Mouse (Mus musculus) spleen, adult 12 weeks (tissue): ENCODE data around the gene Ankrd13b.
A peak's percentile ranks its signal among the peaks of the same experiment; 100 is the strongest.

Experiments used
- DNase-seq: peaks from one replicate; pipeline ENCODE4 v3.0.0; 2022; ENCODE audit warnings: low spot score

Ankrd13b gene

GRCm38 (mm10) chr11:77508068-77509021, 18.9 kb upstream of the Ankrd13b start:
- DNase-seq = peak; percentile 76

GRCm38 (mm10) chr11:77507426-77507825, 17.9 kb upstream of the Ankrd13b start:
- DNase-seq = no peak

- no peak for DNase-seq
Observed at GRCm38 (mm10) chr11:77506941-77507340, 17.5 kb upstream of the Ankrd13b start.

- no peak for DNase-seq
Observed at GRCm38 (mm10) chr11:77506273-77506672, 16.8 kb upstream of the Ankrd13b start.

GRCm38 (mm10) chr11:77505291-77505980, 16.0 kb upstream of the Ankrd13b start:
- DNase-seq = no peak

- no peak for DNase-seq
Observed at GRCm38 (mm10) chr11:77504377-77504776, 14.9 kb upstream of the Ankrd13b start.

- no peak for DNase-seq
Observed at GRCm38 (mm10) chr11:77503511-77503910, 14.0 kb upstream of the Ankrd13b start.

GRCm38 (mm10) chr11:77502481-77502880, 13.0 kb upstream of the Ankrd13b start:
- DNase-seq = no peak

GRCm38 (mm10) chr11:77501971-77502370, 12.5 kb upstream of the Ankrd13b start:
- no peak for DNase-seq

- peak; percentile 67 for DNase-seq
Observed at GRCm38 (mm10) chr11:77501392-77501791, 11.9 kb upstream of the Ankrd13b start.

- DNase-seq = no peak
Observed at GRCm38 (mm10) chr11:77500361-77501325, 11.2 kb upstream of the Ankrd13b start.

GRCm38 (mm10) chr11:77499354-77499753, 9.9 kb upstream of the Ankrd13b start:
- DNase-seq = no peak

- DNase-seq = no peak
Observed at GRCm38 (mm10) chr11:77498261-77499139, 9.0 kb upstream of the Ankrd13b start.

- no peak for DNase-seq
Observed at GRCm38 (mm10) chr11:77497851-77498250, 8.4 kb upstream of the Ankrd13b start.

- DNase-seq = no peak
Observed at GRCm38 (mm10) chr11:77497341-77497756, 7.9 kb upstream of the Ankrd13b start.

GRCm38 (mm10) chr11:77495507-77495906, 6.0 kb upstream of the Ankrd13b start:
- DNase-seq = no peak

GRCm38 (mm10) chr11:77494782-77495181, 5.3 kb upstream of the Ankrd13b start:
- DNase-seq = no peak

GRCm38 (mm10) chr11:77494344-77494676, 4.8 kb upstream of the Ankrd13b start:
- no peak for DNase-seq

- DNase-seq = no peak
Observed at GRCm38 (mm10) chr11:77493512-77494343, 4.2 kb upstream of the Ankrd13b start, which contains the start of gene Git1. Git1 (plus strand) TSS chr11:77493562.

GRCm38 (mm10) chr11:77492911-77493332, 3.4 kb upstream of the Ankrd13b start:
- peak; percentile 84 for DNase-seq
